Mouse (Mus musculus) embryo, embryonic 11 days (tissue): Measurements from ENCODE around the gene Pnpla3.
A peak's percentile ranks its signal among the peaks of the same experiment; 100 is the strongest.

ENCODE experiments used
- DNase-seq: peaks from one replicate; pipeline ENCODE4 v3.0.0-alpha.2; 2015

Gene Pnpla3

DNA sequence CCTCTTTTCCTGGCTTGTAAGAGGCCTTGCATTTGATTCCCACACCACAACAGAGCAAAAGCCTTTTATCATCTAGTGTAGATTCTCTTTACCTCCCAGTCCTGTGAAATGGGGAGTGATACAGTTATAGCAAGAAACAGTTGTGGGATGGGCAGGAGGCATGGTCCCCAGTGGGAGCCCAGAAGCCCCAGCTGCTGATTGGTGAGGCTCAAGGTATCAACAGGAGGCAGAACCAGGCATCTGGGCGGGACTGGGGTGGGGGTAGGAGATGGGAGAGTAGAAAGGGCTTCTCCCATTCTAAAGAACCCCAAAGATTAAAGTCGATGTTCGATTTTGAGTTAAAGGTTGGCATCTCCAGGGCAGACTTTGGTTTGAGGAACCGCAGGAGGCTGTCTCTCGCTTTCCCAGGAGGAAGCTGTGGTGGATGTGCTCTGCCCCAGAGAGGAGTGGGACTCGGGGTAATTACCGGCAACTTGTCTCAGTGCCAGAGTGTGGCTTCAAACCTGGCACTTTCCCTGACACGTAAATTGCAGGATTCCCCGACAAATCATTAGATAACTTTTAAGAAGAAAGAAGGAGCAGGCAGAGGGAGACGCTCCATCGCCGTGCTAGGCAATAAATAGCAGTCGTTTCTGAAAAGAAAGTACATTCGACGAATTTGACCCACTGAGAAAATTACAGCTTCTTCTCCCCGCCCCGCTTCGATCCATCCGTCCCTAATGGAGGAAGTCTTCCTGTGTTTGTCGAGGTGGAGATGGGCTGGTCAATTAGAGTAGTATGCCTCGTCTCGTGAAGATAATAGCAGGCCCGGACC lies 50.5 kb downstream of the Pnpla3 start:
- no peak for DNase-seq

DNA sequence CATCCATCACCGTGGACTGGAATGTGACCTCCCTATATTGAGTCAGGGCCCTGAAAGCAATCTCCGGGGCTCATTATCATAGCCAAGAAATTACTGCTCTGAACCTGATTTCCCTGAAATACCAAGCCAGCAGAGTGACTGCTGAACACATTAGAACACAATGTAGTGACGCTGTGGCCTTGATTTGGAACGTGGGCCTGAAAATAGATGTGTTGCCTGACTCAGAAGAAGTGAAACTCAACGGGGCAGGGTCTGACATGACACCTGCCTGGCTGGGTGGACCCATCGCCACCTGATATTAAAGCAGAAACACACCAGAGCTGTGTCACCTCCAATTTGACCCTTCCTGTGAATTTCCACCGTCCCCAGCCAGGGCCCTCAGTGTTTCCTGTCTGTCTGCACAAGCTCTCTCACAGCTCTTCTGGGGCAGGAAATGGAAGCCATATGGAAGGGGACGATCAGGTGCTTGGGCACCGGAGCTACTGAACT lies 51.2 kb downstream of the Pnpla3 start:
- DNase-seq, result peak; percentile 68

GRCm38 (mm10) chr15:84221539-84221938 lies 53.9 kb downstream of the Pnpla3 start:
- no peak for DNase-seq

DNA sequence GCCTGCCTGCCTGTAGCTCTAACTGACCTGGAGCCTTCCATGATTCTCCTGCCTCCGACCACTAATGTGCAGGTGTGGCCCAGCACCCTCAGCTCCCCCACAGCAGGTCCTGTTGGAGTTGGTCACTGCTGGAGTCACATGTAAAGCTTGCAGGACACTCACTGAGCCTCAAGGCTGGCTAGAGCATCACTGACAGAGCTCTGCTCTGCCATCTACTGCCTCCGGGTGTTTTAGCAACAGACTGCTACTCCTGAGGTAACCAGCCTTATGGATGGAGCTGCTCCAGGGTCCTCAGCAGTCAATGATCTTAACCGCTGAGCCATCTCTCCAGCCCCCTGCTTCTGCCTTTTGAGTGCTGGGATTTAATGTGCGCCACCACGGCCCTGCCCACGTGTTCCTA lies 55.8 kb downstream of the Pnpla3 start:
- peak; percentile 64 for DNase-seq

GRCm38 (mm10) chr15:84224779-84225178 lies 57.1 kb downstream of the Pnpla3 start:
- DNase-seq, result no peak

DNA sequence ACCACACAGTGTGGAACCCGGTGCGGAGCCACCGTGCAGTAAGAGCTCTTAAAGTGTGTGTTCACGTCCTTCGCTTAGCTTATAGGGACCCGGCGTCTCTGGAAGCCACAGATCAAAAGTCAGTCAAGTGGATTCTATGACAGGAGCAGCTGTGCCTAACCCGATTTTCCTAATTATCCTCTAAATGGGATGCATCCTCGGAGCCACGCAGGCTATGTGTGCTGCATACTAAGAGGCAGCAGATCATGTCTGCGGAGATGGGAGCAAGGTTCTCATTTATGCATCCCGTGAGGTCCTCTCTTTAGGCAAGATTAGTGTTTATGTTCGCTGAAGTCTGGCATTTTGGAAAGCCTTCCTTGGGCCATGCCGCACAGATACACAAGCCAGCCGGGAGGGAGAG lies 59.3 kb downstream of the Pnpla3 start:
- DNase-seq, result no peak

DNA sequence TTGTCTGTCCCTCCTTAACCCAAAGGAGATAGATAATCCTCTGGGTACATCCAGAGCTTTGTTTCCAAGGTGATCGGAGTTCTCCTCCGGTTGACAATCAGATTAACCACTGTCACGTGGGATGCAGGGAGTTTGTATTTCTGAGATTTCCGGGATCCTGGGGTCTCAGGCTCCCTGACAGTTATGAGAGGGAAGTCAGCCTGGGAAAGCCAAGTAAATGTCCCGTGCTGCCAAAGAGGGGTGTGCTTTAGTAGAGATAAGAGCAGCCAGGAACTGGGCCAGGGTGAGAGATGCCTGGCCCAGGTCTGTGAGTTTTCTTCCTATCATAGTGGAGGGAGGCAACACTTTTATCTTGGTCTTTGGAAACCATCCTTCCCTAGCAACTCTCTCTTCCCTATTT lies 63.0 kb downstream of the Pnpla3 start:
- DNase-seq, result no peak

GRCm38 (mm10) chr15:84231113-84231712 lies 63.6 kb downstream of the Pnpla3 start:
- DNase-seq, result no peak

DNA sequence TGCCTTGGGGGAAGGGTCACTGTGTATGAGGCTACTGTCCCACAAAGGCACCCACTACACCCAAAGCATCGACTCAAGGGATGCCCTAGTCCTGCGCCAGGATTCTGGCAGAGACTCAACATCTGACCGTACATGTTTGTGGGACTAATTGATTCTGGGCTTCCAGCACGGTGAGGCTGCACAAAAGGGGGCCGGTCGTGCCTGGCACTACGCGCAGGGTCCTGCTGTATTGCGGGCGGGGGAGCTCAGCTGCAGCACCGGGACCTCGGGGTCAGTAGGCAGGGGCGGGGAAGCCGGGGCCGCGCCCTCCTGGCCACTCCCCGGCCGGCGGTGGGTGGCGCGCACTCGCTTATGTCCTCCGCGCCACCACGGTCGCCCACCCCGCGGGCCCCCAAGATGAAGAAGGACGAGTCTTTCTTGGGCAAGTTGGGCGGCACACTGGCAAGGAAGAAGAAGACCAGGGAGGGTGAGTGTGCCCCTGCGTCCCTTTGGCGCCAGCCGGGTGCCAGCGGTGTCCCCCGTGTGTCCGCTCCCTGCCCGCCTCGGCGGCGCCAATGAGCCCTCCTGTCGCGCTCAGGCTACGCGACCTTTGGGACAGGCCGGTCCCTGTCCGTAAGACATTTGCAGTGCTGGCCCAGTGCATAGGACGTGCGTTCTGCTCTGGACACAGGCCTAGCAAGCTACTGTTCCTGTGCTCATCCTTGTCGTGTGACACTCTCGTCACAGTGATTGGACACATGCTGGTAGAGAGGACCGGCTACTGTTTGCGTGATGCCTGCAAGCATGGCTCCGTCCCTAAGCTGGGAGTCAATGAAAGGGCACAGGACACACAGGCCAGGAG lies 64.3 kb downstream of the Pnpla3 start, which contains the start of gene Parvb:
Parvb (plus strand) TSS at position 323 of the 841 bp plus-strand sequence.
- peak; percentile 82 for DNase-seq

DNA sequence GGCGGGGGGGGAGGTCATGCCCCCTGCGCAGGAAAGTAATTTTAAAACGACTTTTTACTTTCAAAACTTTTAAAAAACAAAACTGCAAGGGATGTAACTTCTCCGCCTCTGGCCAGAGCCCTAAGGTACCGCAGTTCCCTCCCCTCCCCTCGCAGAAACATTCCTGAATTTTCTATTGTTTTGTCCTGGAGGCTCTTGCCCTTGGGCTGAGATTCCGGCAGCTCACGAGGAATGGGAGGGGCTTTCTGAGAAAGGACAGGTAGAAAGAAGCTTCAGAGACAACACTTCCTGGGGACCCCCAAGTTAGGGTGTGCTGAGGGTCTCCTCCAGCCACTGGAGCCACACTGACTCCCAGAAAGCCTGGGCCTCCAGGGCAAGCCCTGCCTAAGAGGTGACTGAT lies 65.0 kb downstream of the Pnpla3 start:
- DNase-seq, result no peak

- no peak for DNase-seq
Measured at GRCm38 (mm10) chr15:84234794-84235581, 67.4 kb downstream of the Pnpla3 start.

DNA sequence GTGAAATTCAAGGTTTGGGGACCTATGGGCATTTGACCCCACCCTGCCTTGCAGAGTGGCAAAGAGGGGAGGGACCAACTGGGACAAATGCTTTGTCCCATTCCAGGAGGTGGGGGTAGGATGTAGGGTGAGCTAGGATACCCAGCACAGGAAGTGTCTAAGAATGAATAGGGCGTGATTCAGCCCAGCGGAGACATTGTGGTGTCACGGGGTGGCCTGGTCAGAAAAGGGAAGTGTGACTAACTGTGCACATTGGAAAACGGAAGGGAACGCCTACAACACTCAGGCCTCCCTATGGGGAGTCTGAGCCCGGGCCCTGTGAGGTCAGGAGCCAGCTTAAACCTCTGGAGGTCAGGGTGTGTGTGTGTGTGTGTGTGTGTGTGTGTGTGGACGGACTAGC lies 68.0 kb downstream of the Pnpla3 start:
- no peak for DNase-seq
